Mouse (Mus musculus) liver, postnatal 0 days (tissue): ENCODE results near the gene Krt15.

Experiments used
- CTCF ChIP-seq: sonication (generic); IDR thresholded peaks from 2 replicates; pipeline ENCODE4 v1.5.1; 2016; ENCODE audit warnings: antibody characterized with exemption, low read depth
- EP300 ChIP-seq: IDR thresholded peaks from 2 replicates; pipeline ENCODE4 v1.6.1; 2016; ENCODE audit warnings: antibody characterized with exemption, low read depth, mild to moderate bottlenecking

DNA sequence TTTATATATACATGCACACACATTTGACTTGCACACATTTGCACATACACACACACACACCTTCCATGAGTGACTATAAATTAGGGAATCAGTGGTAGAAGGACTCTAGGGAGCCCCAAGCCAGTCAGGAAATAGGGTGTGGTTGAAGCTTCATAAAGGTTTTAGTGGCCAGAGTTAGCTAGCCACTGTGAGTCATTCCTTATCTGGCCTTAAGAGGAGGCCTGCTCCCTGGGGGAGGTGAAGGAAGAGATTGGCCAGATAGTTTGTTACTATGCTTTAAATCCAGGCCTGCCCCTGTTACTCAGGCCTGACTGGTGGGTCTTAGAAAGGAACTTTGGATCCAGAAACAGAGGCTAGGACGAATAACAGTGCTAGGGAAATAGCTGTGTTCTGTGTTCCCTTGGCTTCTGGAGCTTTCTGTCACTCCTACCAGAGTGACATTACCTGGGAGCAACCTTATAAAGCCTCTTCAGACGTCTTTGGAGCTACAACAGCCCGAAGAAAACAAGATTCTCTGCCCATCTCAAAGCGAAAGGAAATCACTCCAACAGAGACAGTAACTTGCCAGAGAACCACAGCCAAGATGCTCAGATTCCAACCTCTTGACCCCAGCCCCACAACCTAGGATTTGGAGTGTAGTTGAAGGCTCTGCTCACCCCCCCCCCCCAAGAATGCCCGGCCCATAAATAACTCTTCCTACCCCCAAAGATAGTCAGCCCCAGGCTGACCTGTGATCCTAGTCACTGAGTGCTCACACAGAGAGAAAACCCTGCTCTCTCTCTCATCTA is 12.0 kb upstream of the Krt15 start:
- TF ChIP-seq CTCF (no peak), EP300 (no peak)
